Mouse (Mus musculus) layer of hippocampus, postnatal 14 days (tissue): ENCODE data around the gene Cd86. TPM values are rescaled to one million over a fixed set of nuclear protein-coding genes. Genes with fewer than 3 reads are reported as not detected.

Experiments
- DNase-seq, 2 experiments: peaks; one replicate each; pipeline ENCODE4 v3.0.0; 2021 to 2022; ENCODE audit warnings: low spot score in 2 of 2, mixed read lengths in 1 of 2
- total RNA-seq, 2 experiments: library from RNA; stranded (reverse); gene quantifications; 2 replicates each; pipeline ENCODE4 v1.2.3; 2021

The Cd86 gene
- total RNA-seq, 2 experiments from 2014 or later = 1.7 to 2.1 TPM

DNA sequence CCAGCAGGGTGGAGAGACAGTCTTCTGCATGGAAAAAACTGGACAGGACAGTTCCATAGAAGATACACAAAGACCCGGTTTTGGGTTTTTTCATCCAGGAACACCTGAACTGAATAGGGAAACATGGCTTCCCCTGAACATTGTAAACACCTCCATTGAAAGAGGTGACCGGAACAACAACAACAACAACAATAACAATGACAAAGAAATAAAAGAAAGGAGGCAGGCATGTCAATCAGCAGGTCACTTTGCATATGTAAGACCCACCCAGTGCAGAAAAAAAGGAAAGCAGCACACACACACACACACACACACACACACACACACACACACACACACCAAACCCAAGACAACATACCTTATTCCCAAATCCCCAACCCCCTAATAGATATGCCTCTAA lies 52.2 kb downstream of the Cd86 start:
- DNase-seq = no peak

DNA sequence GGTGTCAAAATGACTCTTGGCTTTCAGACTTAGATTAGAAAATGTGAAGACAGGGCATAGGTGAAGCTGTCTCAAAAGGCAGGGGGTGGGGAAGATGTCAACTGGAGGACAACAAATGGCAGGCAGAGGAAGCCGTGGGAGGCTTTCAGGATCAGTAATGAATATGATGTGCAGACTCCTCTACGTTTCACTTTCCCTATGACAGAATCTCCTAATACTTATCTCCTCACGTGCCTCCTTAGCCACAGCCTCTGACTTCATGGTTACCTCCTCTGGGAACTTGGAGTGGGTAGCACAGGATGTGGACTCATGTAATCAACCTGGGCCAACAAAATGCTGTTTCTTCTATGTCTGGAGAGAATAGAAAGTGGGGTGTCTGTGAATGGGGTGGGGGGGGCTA lies 63.2 kb downstream of the Cd86 start:
- no peak for DNase-seq

DNA sequence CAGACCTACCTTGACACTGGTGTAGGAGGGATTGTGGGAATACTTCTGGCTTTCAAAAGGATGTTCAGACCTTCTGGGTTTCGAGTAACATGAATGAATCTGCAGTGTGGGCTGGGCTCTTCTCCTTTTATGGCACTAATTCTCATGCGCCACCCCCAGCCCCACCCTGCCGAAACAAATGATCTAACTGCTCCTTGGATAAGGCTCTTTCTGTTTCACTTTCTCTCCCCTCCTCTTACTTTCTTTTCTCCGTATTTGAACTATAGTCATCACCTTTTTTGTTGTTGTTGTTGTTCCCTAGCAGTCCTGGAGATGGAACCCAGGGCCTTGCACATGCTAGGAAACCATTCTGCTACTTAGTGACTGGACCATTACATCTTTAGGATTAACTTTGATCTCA lies 67.6 kb downstream of the Cd86 start:
- no peak for DNase-seq

DNA sequence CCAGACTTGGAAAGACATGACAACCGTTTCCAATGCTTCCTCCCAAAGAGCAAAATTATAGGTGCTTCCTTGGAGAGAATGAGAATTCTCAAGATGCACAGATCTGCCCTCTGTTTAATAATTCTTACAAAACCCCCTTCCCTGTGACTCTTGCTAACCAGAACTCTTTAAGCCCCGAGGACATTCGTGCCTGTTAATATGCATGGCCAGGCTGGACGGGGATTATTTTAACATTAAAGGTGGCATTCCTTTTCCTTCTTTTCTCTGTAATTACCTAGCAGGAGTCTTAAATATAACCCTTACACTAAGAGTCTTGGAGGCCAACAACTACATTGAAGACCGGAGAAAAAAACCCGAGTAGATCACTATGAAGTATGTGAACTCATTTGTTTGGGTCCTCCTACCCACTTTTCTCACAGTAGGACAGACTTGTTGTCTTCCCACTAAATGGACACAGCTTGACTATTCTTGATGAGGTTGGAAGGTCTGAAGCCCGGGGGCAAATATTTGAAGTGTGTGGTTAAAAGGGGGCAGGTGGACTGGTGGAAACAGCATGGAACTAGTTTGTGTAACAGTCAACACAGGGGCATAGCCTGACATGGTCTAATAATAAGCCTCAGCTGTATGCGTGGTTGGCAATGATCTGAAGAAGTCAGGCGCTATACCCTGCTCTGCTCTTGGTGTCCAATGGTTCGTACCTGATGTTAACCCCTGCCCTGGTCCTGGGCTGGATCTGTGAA lies 69.0 kb downstream of the Cd86 start:
- no peak for DNase-seq

DNA sequence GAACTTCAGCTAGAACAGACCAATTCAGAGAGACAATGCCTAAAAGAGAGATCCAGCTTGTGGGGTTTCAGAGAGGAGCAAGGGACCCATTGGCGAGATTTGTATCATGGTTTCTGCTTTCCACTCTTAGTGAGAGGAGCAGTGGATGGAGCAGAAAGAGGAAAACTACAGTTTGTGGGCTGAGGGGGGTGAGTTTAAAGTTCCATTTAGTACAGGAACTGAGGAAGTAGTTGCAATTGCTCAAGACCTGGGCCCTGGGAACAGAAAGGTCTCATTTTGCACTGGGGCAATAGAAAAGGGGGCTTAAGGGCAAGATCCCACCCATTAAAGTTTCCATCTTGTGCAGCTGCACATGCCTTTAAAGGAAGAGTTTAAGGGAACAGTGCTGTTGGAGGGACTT lies 76.0 kb downstream of the Cd86 start:
- DNase-seq = no peak

DNA sequence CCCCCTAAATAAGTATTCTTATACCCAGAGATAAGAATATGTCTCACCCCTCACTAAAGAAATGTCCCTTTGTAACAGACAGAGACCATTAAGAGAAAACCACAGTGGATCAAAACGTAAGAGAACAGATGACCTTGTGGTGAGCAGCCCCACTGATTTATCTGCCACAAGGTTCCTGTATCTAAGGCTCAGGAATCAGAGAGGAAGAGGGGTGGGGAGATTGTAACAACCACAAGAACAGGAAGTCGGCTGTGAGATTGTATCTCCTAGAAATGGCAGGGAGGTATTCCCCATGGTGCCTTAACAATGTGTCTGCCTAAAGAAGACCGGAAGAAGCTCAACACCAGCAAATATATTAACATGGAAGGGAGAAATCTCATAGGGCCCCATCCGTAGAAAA lies 77.9 kb downstream of the Cd86 start:
- no peak for DNase-seq

- DNase-seq = no peak
These were observed 83.8 kb downstream of the Cd86 start for GRCm38 (mm10) chr16:36582073-36582472.

DNA sequence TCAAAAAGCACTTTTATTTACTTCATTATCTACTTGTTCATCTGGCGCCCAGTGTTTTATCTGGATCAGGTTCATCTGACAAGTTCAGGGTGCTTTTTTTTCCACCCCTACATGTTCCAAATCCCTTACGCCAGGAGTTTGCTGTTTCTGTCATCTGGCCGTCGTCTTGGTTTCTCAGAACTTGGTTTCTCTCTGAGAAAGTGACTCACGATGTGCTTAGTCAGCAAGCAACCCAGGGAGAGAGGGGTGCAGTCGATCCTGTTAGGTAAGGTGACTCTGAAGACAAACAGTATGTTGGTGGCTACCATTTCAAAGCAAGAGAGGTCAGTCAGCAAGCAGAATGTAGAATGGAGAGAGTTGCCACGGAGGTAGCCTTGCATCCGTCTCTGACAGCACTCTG lies 93.9 kb downstream of the Cd86 start:
- no peak for DNase-seq

GRCm38 (mm10) chr16:36561386-36562338 lies 104.2 kb downstream of the Cd86 start, which contains the start of gene Casr:
TSS of gene Casr (minus strand) at chr16:36562141.
- no peak for DNase-seq

DNA sequence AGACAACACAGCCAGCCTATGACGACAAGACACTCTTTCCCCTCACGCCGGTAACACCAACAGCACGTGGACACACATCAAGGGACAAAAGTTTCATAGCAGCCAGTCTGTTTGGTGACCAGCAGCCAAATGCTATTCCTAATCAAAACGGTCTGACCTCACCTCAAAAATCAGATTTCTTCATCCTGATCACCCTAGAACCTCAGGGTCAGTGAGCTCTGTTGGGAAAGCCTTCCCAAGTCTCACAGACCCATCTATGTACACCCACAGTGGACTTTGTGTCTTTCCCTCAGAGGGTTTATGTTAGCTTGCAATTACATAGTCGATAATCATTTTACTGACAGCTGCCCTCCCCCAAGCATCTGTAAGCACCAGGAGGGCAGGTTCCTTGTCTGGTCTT lies 106.3 kb downstream of the Cd86 start:
- DNase-seq = no peak

GRCm38 (mm10) chr16:36555672-36556165 lies 110.2 kb downstream of the Cd86 start:
- no peak for DNase-seq

Other genes starting within 250 kb of the Cd86 start
- not detected for gene Stfa3, start 210.7 kb downstream of the Cd86 start, total RNA-seq
- gene Casr, start 103.9 kb downstream of the Cd86 start, total RNA-seq = 10 to 100 TPM in 1 of 2 experiments, 1 to 10 TPM in 1; 9.4 to 13.6 TPM
- under 1 TPM; 0.18 to 0.45 TPM for gene Ildr1, start 27.9 kb upstream of the Cd86 start, total RNA-seq
- gene Slc15a2, start 118.9 kb upstream of the Cd86 start, total RNA-seq = 10 to 100 TPM; 45.1 to 46.1 TPM
- 10 to 100 TPM; 33.1 to 33.4 TPM for gene Iqcb1, start 162.3 kb upstream of the Cd86 start, total RNA-seq
- gene Eaf2, start 208.9 kb upstream of the Cd86 start, total RNA-seq = 1 to 10 TPM; 1.5 to 3.0 TPM
- gene Golgb1, start 209.1 kb upstream of the Cd86 start, total RNA-seq = 10 to 100 TPM; 68.8 to 73.3 TPM